Mouse (Mus musculus): ENCODE data around the gene Capn8. TPM values are rescaled to one million over a fixed set of nuclear protein-coding genes. Genes with fewer than 3 reads are reported as not detected.

Gene Capn8
- polyA plus RNA-seq, 1 experiment from 2014 or later, result not detected

- Histone ChIP-seq H3K9me3 (no peaks in the 10 kb centered on the region), H3K27me3 (replicated peaks) (no peaks in the 10 kb centered on the region), H3K4me1 (peaks cover 5% of the 10 kb centered on the region; the same call in 1 of the 2 replicates), H3K27ac (replicated peaks) (no peak overlapping the region), H3K4me2 (no peak overlapping the region), H3K36me3 (no peaks in the 10 kb centered on the region), H3K4me3 (no peak overlapping the region), H3K9ac (no peak overlapping the region)
- WGBS, result 56% methylated on average over 12 of the region's 12 CpGs
- no peak; the same call in 1 of the 2 replicates for ATAC-seq (ENCODE audit: extremely low read depth, insufficient number of reproducible peaks, low FRiP score, low TSS enrichment)
Observed at GRCm38 (mm10) chr1:182553649-182554375, 11.0 kb upstream of the Capn8 start.

GRCm38 (mm10) chr1:182558271-182558670, 6.5 kb upstream of the Capn8 start:
- peaks cover 5% of the 10 kb centered on the region; the same call in 1 of the 2 replicates for H3K4me1 ChIP-seq
- H3K9me3 ChIP-seq, result no peaks in the 10 kb centered on the region
- no peak overlapping the region for H3K4me2 ChIP-seq
- H3K4me3 ChIP-seq, result no peak overlapping the region
- peaks cover 4% of the 10 kb centered on the region; the same call in 1 of the 2 replicates for H3K27me3 ChIP-seq (replicated peaks)
- H3K9ac ChIP-seq, result no peak overlapping the region
- ATAC-seq (ENCODE audit: extremely low read depth, insufficient number of reproducible peaks, low FRiP score, low TSS enrichment), result no peak
- H3K27ac ChIP-seq (replicated peaks), result no peak overlapping the region
- whole genome bisulfite sequencing, result 66% methylated on average over 4 of the region's 4 CpGs
- H3K36me3 ChIP-seq, result no peaks in the 10 kb centered on the region

GRCm38 (mm10) chr1:182559530-182559929, 5.3 kb upstream of the Capn8 start:
- ATAC-seq (ENCODE audit: extremely low read depth, insufficient number of reproducible peaks, low FRiP score, low TSS enrichment), result no peak
- no peak overlapping the region for H3K4me3 ChIP-seq
- H3K4me2 ChIP-seq, result no peak overlapping the region
- H3K27me3 ChIP-seq (replicated peaks), result peaks cover 4% of the 10 kb centered on the region; the same call in 1 of the 2 replicates
- no peaks in the 10 kb centered on the region for H3K36me3 ChIP-seq
- WGBS, result 89% methylated on average over 10 of the region's 11 CpGs
- H3K9me3 ChIP-seq, result no peaks in the 10 kb centered on the region
- H3K4me1 ChIP-seq, result peaks cover 5% of the 10 kb centered on the region; the same call in 1 of the 2 replicates
- no peak overlapping the region for H3K9ac ChIP-seq
- no peak overlapping the region for H3K27ac ChIP-seq (replicated peaks)

GRCm38 (mm10) chr1:182560390-182561098, 4.3 kb upstream of the Capn8 start:
- WGBS, result 22% methylated on average over 3 of the region's 3 CpGs
- Histone ChIP-seq H3K27me3 (replicated peaks) (peaks cover 4% of the 10 kb centered on the region; the same call in 1 of the 2 replicates), H3K4me2 (no peak overlapping the region), H3K4me1 (peaks cover 5% of the 10 kb centered on the region; the same call in 1 of the 2 replicates), H3K4me3 (no peak overlapping the region), H3K36me3 (no peaks in the 10 kb centered on the region), H3K27ac (replicated peaks) (no peak overlapping the region), H3K9ac (no peak overlapping the region), H3K9me3 (no peaks in the 10 kb centered on the region)
- ATAC-seq (ENCODE audit: extremely low read depth, insufficient number of reproducible peaks, low FRiP score, low TSS enrichment), result no peak

- peaks cover 4% of the 10 kb centered on the region; the same call in 1 of the 2 replicates for H3K27me3 ChIP-seq (replicated peaks)
- peaks cover 5% of the 10 kb centered on the region; the same call in 1 of the 2 replicates for H3K4me1 ChIP-seq
- no peaks in the 10 kb centered on the region for H3K9me3 ChIP-seq
- no peak for ATAC-seq (ENCODE audit: extremely low read depth, insufficient number of reproducible peaks, low FRiP score, low TSS enrichment)
- no peaks in the 10 kb centered on the region for H3K36me3 ChIP-seq
- no peak overlapping the region for H3K4me3 ChIP-seq
- H3K27ac ChIP-seq (replicated peaks), result no peak overlapping the region
- 70% methylated on average over 11 of the region's 11 CpGs for WGBS
- H3K4me2 ChIP-seq, result no peak overlapping the region
- H3K9ac ChIP-seq, result no peak overlapping the region
Observed at GRCm38 (mm10) chr1:182561945-182562514, 2.8 kb upstream of the Capn8 start.

GRCm38 (mm10) chr1:182562576-182563370, 2.0 kb upstream of the Capn8 start:
- Histone ChIP-seq H3K9me3 (no peaks in the 10 kb centered on the region), H3K9ac (no peak overlapping the region), H3K4me1 (peaks cover 5% of the 10 kb centered on the region; the same call in 1 of the 2 replicates), H3K4me2 (peak overlapping the region; percentile 13; the same call in 1 of the 2 replicates), H3K4me3 (no peak overlapping the region), H3K27me3 (replicated peaks) (peaks cover 4% of the 10 kb centered on the region; the same call in 1 of the 2 replicates), H3K36me3 (no peaks in the 10 kb centered on the region), H3K27ac (replicated peaks) (no peak overlapping the region)
- WGBS, result 46% methylated on average over 16 of the region's 16 CpGs
- no peak for ATAC-seq (ENCODE audit: extremely low read depth, insufficient number of reproducible peaks, low FRiP score, low TSS enrichment)

- Histone ChIP-seq H3K27me3 (replicated peaks) (no peaks in the 10 kb centered on the region; the same call in 1 of the 2 replicates), H3K36me3 (no peaks in the 10 kb centered on the region), H3K27ac (replicated peaks) (no peak overlapping the region), H3K4me1 (peaks cover 5% of the 10 kb centered on the region; the same call in 1 of the 2 replicates), H3K4me3 (no peak overlapping the region), H3K4me2 (no peak overlapping the region), H3K9me3 (no peaks in the 10 kb centered on the region), H3K9ac (no peak overlapping the region)
- no peak for ATAC-seq (ENCODE audit: extremely low read depth, insufficient number of reproducible peaks, low FRiP score, low TSS enrichment)
- 72% methylated on average over 6 of the region's 6 CpGs for WGBS
Observed at GRCm38 (mm10) chr1:182565351-182565835, 586 bp downstream of the Capn8 start.

- Histone ChIP-seq H3K9ac (no peak overlapping the region), H3K27ac (replicated peaks) (no peak overlapping the region), H3K9me3 (no peaks in the 10 kb centered on the region), H3K27me3 (replicated peaks) (no peaks in the 10 kb centered on the region), H3K36me3 (no peaks in the 10 kb centered on the region), H3K4me3 (no peak overlapping the region), H3K4me1 (peaks cover 18% of the 10 kb centered on the region), H3K4me2 (no peak overlapping the region)
- ATAC-seq (ENCODE audit: extremely low read depth, insufficient number of reproducible peaks, low FRiP score, low TSS enrichment), result no peak
- WGBS, result 32% methylated on average over 3 of the region's 3 CpGs
Observed at GRCm38 (mm10) chr1:182571148-182571547, 6.3 kb downstream of the Capn8 start.

GRCm38 (mm10) chr1:182571973-182572372, 7.2 kb downstream of the Capn8 start:
- 78% methylated on average over 11 of the region's 11 CpGs for WGBS
- no peaks in the 10 kb centered on the region for H3K36me3 ChIP-seq
- peaks cover 18% of the 10 kb centered on the region for H3K4me1 ChIP-seq

GRCm38 (mm10) chr1:182573856-182574665, 9.3 kb downstream of the Capn8 start:
- Histone ChIP-seq H3K36me3 (no peaks in the 10 kb centered on the region), H3K27me3 (replicated peaks) (no peaks in the 10 kb centered on the region), H3K9ac (no peak overlapping the region), H3K27ac (replicated peaks) (no peak overlapping the region), H3K4me1 (peaks cover 18% of the 10 kb centered on the region), H3K4me3 (no peak overlapping the region), H3K4me2 (no peak overlapping the region), H3K9me3 (no peaks in the 10 kb centered on the region)
- no peak for ATAC-seq (ENCODE audit: extremely low read depth, insufficient number of reproducible peaks, low FRiP score, low TSS enrichment)
- WGBS, result 34% methylated on average over 8 of the region's 8 CpGs

More at GRCm38 (mm10) chr1:182571973-182572372, 7.2 kb downstream of the Capn8 start:
- Histone ChIP-seq H3K27ac (replicated peaks) (no peak overlapping the region), H3K4me3 (no peak overlapping the region), H3K27me3 (replicated peaks) (no peaks in the 10 kb centered on the region), H3K9me3 (no peaks in the 10 kb centered on the region), H3K9ac (no peak overlapping the region), H3K4me2 (no peak overlapping the region)
- no peak for ATAC-seq (ENCODE audit: extremely low read depth, insufficient number of reproducible peaks, low FRiP score, low TSS enrichment)

All from heart, embryonic 13.5 days (tissue).